29 mouse cellular contexts compared by ENCODE assay signal in the genomic region with DNA sequence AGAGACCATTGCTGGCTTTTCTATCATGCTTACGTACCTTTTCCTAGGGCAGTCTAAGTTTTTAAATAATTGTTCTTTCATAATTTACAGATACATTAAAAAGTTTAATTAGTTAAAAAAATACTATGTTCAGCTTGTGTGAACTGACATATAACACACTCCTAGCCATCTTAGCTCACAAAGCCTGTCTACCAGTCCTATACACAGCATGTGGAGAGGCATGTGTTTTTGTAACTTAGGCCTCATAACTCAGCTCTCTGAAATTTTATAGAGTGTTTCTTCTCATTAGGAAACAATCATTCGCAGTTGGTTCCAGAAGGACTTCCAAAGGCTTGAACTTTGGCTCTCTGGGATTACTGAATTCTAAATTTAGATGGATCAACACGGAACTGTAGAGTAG.
A peak's percentile ranks its signal among the peaks of the same experiment; 100 is the strongest.
DNase-seq lines count a peak whose midpoint lies in the region; ATAC-seq and TF ChIP-seq lines count a peak whose summit lies in the region.
"Had no signal": no experiment of that assay in that cellular context is flagged by ENCODE, and none has a peak within 500 bp of the region (broad histone marks: within the 10 kb centered on the region; RNA-seq: fewer than 3 reads in every experiment).

No protein-coding gene starts in this region.

- no peaks in the 10 kb centered on the region for H3K9me3 ChIP-seq in lung, embryonic 14.5 days (ENCODE audit: low read depth, low read length)
- no peaks in the 10 kb centered on the region for H3K9me3 ChIP-seq in limb, embryonic 14.5 days (ENCODE audit: control insufficient read depth, low read length)
- H3K9me3 ChIP-seq: embryonic facial prominence, embryonic 10.5 days; embryonic facial prominence, embryonic 13.5 days; forebrain, embryonic 12.5 days; forebrain, embryonic 15.5 days; heart, embryonic 12.5 days; heart, embryonic 15.5 days; hindbrain, embryonic 10.5 days; hindbrain, embryonic 13.5 days had no signal

- no peak overlapping the region for H3K4me2 ChIP-seq in lung, embryonic 14.5 days
- H3K4me2 ChIP-seq in limb, embryonic 14.5 days (replicated peaks; ENCODE audit: low read depth, low read length, severe bottlenecking), result no peak overlapping the region
- H3K4me2 ChIP-seq: embryonic facial prominence, embryonic 13.5 days; forebrain, embryonic 12.5 days; forebrain, embryonic 15.5 days; heart, embryonic 12.5 days; heart, embryonic 15.5 days; hindbrain, embryonic 13.5 days had no signal

- no peaks in the 10 kb centered on the region for H3K27me3 ChIP-seq in lung, embryonic 14.5 days (ENCODE audit: insufficient read depth, low read length)
- H3K27me3 ChIP-seq in limb, embryonic 14.5 days (ENCODE audit: control insufficient read depth, insufficient read depth, low read length), result no peaks in the 10 kb centered on the region
- H3K27me3 ChIP-seq: embryonic facial prominence, embryonic 13.5 days; forebrain, embryonic 12.5 days; forebrain, embryonic 15.5 days; heart, embryonic 12.5 days; heart, embryonic 15.5 days; hindbrain, embryonic 13.5 days had no signal

- H3K4me1 ChIP-seq in lung, embryonic 14.5 days (ENCODE audit: insufficient read depth), result no peaks in the 10 kb centered on the region
- 0 out of 2 replicates have a peak, but pooled peaks cover under 1% of the 10 kb centered on the region for H3K4me1 ChIP-seq in limb, embryonic 14.5 days (ENCODE audit: control insufficient read depth, insufficient read depth, low read length)
- H3K4me1 ChIP-seq: embryonic facial prominence, embryonic 10.5 days; embryonic facial prominence, embryonic 13.5 days; forebrain, embryonic 12.5 days; heart, embryonic 12.5 days; heart, embryonic 15.5 days; hindbrain, embryonic 10.5 days; hindbrain, embryonic 13.5 days had no signal

- DNase-seq in kidney, adult 9 months, result peak; percentile 4
- no peak for DNase-seq in kidney, postnatal 14 days
- DNase-seq in lung, embryonic 14.5 days, result peak; percentile 29
- DNase-seq in lung, postnatal 14 days, result no peak
- DNase-seq in forelimb bud, embryonic 11.5 days (ENCODE audit: low read depth, low spot score), result peak; percentile 35
- peak; percentile 31 for DNase-seq in limb, embryonic 14.5 days (ENCODE audit: low spot score)
- DNase-seq in thymus, postnatal 25 days, result no peak
- DNase-seq: adrenal gland, adult 8-10 months; adrenal gland, postnatal 25 days; B cell, adult 2 months; cerebellum, adult 11-12 months; cerebellum, adult 8-10 months; cerebellum, postnatal 10 days; cerebellum, postnatal 36 days; embryo, embryonic 11 days; gastrocnemius, postnatal 10 days; heart, adult 18-20 months; heart, postnatal 10 days; heart, postnatal 36 days had no signal

- H3K36me3 ChIP-seq in lung, embryonic 14.5 days (ENCODE audit: insufficient read depth), result no peaks in the 10 kb centered on the region
- no peaks in the 10 kb centered on the region for H3K36me3 ChIP-seq in limb, embryonic 14.5 days (ENCODE audit: control insufficient read depth, insufficient read depth, low read length)
- H3K36me3 ChIP-seq: embryonic facial prominence, embryonic 10.5 days; embryonic facial prominence, embryonic 13.5 days; forebrain, embryonic 12.5 days; forebrain, embryonic 15.5 days; heart, embryonic 12.5 days; heart, embryonic 15.5 days; hindbrain, embryonic 10.5 days; hindbrain, embryonic 13.5 days had no signal

- ATAC-seq in lung, embryonic 14.5 days (ENCODE audit: insufficient read depth), result no peak
- ATAC-seq in limb, embryonic 14.5 days (ENCODE audit: low FRiP score, low read depth), result no peak
- ATAC-seq: forebrain, embryonic 15.5 days; hindbrain, embryonic 16.5 days had no signal

- no peak overlapping the region for H3K27ac ChIP-seq in lung, embryonic 14.5 days (ENCODE audit: low read depth)
- H3K27ac ChIP-seq in limb, embryonic 14.5 days (replicated peaks; ENCODE audit: low read depth, low read length), result no peak overlapping the region
- H3K27ac ChIP-seq: embryonic facial prominence, embryonic 10.5 days; embryonic facial prominence, embryonic 13.5 days; forebrain, embryonic 12.5 days; forebrain, embryonic 15.5 days; heart, embryonic 15.5 days; hindbrain, embryonic 10.5 days; hindbrain, embryonic 13.5 days had no signal

- 53% methylated on average over 3 of the region's 3 CpGs for WGBS in lung, embryonic 14.5 days
- 23% methylated on average over 3 of the region's 3 CpGs for whole genome bisulfite sequencing in limb, embryonic 14.5 days

- H3K4me3 ChIP-seq in lung, embryonic 14.5 days (ENCODE audit: low read depth, low read length), result no peak overlapping the region
- no peak overlapping the region for H3K4me3 ChIP-seq in limb, embryonic 14.5 days (replicated peaks; ENCODE audit: low read length)
- H3K4me3 ChIP-seq: embryonic facial prominence, embryonic 10.5 days; embryonic facial prominence, embryonic 13.5 days; erythroblast, embryonic 14.5 days; forebrain, embryonic 12.5 days; forebrain, embryonic 15.5 days; heart, embryonic 12.5 days; heart, embryonic 15.5 days; hindbrain, embryonic 10.5 days; hindbrain, embryonic 13.5 days had no signal

- TF ChIP-seq POLR2A in limb, embryonic 14.5 days (IDR thresholded peaks at IDR 0.05; ENCODE audit: borderline replicate concordance, extremely low read depth, insufficient read depth, insufficient read length), result no peak

- no peak overlapping the region for H3K9ac ChIP-seq in lung, embryonic 14.5 days
- no peak overlapping the region for H3K9ac ChIP-seq in limb, embryonic 14.5 days (ENCODE audit: low read depth, low read length, severe bottlenecking)
- H3K9ac ChIP-seq: embryonic facial prominence, embryonic 13.5 days; forebrain, embryonic 12.5 days; forebrain, embryonic 15.5 days; heart, embryonic 12.5 days; heart, embryonic 15.5 days; hindbrain, embryonic 13.5 days had no signal

- TF ChIP-seq CTCF in lung, embryonic 14.5 days (IDR thresholded peaks at IDR 0.05; ENCODE audit: low read depth), result no peak

Comparison
In these comparisons a context has a peak if more than half of its experiments do, and no peak if none do; other contexts are left out.
1. DNase-seq: peak in kidney, adult 9 months (single experiment), lung, embryonic 14.5 days (single experiment), forelimb bud, embryonic 11.5 days (single experiment) and limb, embryonic 14.5 days (single experiment); none in kidney, postnatal 14 days (single experiment), lung, postnatal 14 days (single experiment) and thymus, postnatal 25 days (single experiment).